Mouse (Mus musculus) neural tube, embryonic 14.5 days (tissue): ENCODE results near the gene Nae1. TPM values are rescaled to one million over a fixed set of nuclear protein-coding genes. Genes with fewer than 3 reads are reported as not detected.
"Not testable (repeated sequence)": the region's sequence is repeated elsewhere in the genome, so short reads cannot be mapped to it uniquely, and the experiment has no call there.

Source experiments
- ATAC-seq: fragments of 200-750 bp; cut with Nextera tagmentation; 2 replicates; pipeline ENCODE4 v1.8.0; 2017; ENCODE audit warnings: low read depth, mild to moderate bottlenecking, moderate TSS enrichment, moderate library complexity
- H3K27ac ChIP-seq: fragments of 300-500 bp; sonication (generic); 2 replicates; pipeline ENCODE4 v1.5.1; 2014; ENCODE audit warnings: low read depth, mild to moderate bottlenecking, control low read depth, low read length, moderate library complexity, mixed read lengths
- H3K27me3 ChIP-seq: fragments of 300-500 bp; sonication (generic); 2 replicates; pipeline ENCODE4 v1.6.1; 2014; ENCODE audit warnings: low read length; ENCODE audit not compliant: control insufficient read depth, insufficient read depth
- H3K36me3 ChIP-seq: fragments of 300-500 bp; sonication (generic); 2 replicates; pipeline ENCODE4 v1.6.1; 2014; ENCODE audit warnings: low read length, mixed read lengths; ENCODE audit not compliant: control insufficient read depth, insufficient read depth
- H3K4me1 ChIP-seq: fragments of 300-500 bp; sonication (generic); 2 replicates; pipeline ENCODE4 v1.6.1; 2014; ENCODE audit warnings: low read length; ENCODE audit not compliant: control insufficient read depth, insufficient read depth
- H3K4me2 ChIP-seq: fragments of 300-500 bp; sonication (generic); 2 replicates; pipeline ENCODE4 v1.6.1; 2014; ENCODE audit warnings: mild to moderate bottlenecking, low read depth, low read length, control low read depth
- H3K4me3 ChIP-seq: fragments of 300-500 bp; sonication (generic); 2 replicates; pipeline ENCODE4 v1.5.1; 2014; ENCODE audit warnings: low read depth, low read length, control low read depth, mixed read lengths
- H3K9ac ChIP-seq: fragments of 300-500 bp; sonication (generic); replicated peaks from 2 replicates; pipeline ENCODE4 v1.6.1; 2014; ENCODE audit warnings: low read depth, mild to moderate bottlenecking, control low read depth, low read length, mixed read lengths
- H3K9me3 ChIP-seq: fragments of 300-500 bp; sonication (generic); 2 replicates; pipeline ENCODE4 v1.6.1; 2016; ENCODE audit warnings: low read length; ENCODE audit not compliant: control insufficient read depth
- WGBS: fragments of 180-500 bp; shearing (Covaris S2); extraction: QIAGEN DNeasy Blood & Tissue Kit; methylation state at CpG from one replicate; pipeline ENCODE4 v1.1.7; 2014; 5-methylcytosine and 5-hydroxymethylcytosine counted together
- polyA plus RNA-seq: library from polyadenylated mRNA; unstranded; fragments of >200 nt; fragmentation: Nextera tagmentation; extraction: Ambion mirVana; gene quantifications from 2 replicates; pipeline ENCODE4 v1.2.1, GENCODE M21; 2014

The Nae1 gene
- polyA plus RNA-seq: 102 and 117 TPM in 2 replicates

GRCm38 (mm10) chr8:104533971-104534778 is at the start of gene Nae1, which contains the start of gene Car7:
Gene Nae1 (minus strand): TSS chr8:104534637.
Gene Car7 (plus strand): TSS chr8:104534689.
- H3K9me3 ChIP-seq: no peaks in the 10 kb centered on the region
- H3K9ac ChIP-seq: peak within 1 kb of the TSS; percentile 88
- WGBS: under 1% methylated on average over 67 of the region's 70 CpGs
- peaks cover 5% of the 10 kb centered on the region; the same call in 1 of the 2 replicates for H3K36me3 ChIP-seq
- peaks cover 7% of the 10 kb centered on the region for H3K4me1 ChIP-seq
- H3K4me3 ChIP-seq: peak within 1 kb of the TSS; percentile 78
- peak within 1 kb of the TSS; percentile 63 for H3K4me2 ChIP-seq
- peak within 1 kb of the TSS; percentile 82 for H3K27ac ChIP-seq
- 0 out of 2 replicates have a peak, but pooled peaks cover 3% of the 10 kb centered on the region for H3K27me3 ChIP-seq
- ATAC-seq: peak; percentile 97

- WGBS: 78% methylated on average over 17 of the region's 17 CpGs
- H3K4me2 ChIP-seq, H3K27ac ChIP-seq, H3K4me1 ChIP-seq, H3K4me3 ChIP-seq, H3K36me3 ChIP-seq, ATAC-seq, H3K9ac ChIP-seq, H3K27me3 ChIP-seq, H3K9me3 ChIP-seq: not testable (repeated sequence)
Measured at GRCm38 (mm10) chr8:104577606-104578005, 43.2 kb upstream of the Nae1 start.

- Histone ChIP-seq H3K36me3 (no peaks in the 10 kb centered on the region), H3K4me1 (no peaks in the 10 kb centered on the region), H3K9ac (no peak overlapping the region), H3K4me2 (no peak overlapping the region), H3K4me3 (no peak overlapping the region), H3K27me3 (no peaks in the 10 kb centered on the region), H3K27ac (no peak overlapping the region), H3K9me3 (no peaks in the 10 kb centered on the region)
- no peak for ATAC-seq
- 95% methylated on average over 3 of the region's 3 CpGs for WGBS
Measured at GRCm38 (mm10) chr8:104576820-104577219, 42.4 kb upstream of the Nae1 start.

GRCm38 (mm10) chr8:104570436-104571343 is 36.3 kb upstream of the Nae1 start:
- ATAC-seq: peak; percentile 88
- Histone ChIP-seq H3K27me3 (no peaks in the 10 kb centered on the region), H3K4me1 (no peaks in the 10 kb centered on the region), H3K27ac (no peak overlapping the region), H3K9me3 (no peaks in the 10 kb centered on the region), H3K4me3 (peak overlapping the region; percentile 30), H3K9ac (peak overlapping the region; percentile 39; the same call in 1 of the 2 replicates), H3K36me3 (no peaks in the 10 kb centered on the region), H3K4me2 (peak overlapping the region; percentile 66)
- 8% methylated on average over 26 of the region's 26 CpGs for WGBS

- H3K9me3 ChIP-seq: no peaks in the 10 kb centered on the region
- no peak for ATAC-seq
- no peaks in the 10 kb centered on the region for H3K27me3 ChIP-seq
- no peak overlapping the region for H3K4me3 ChIP-seq
- H3K36me3 ChIP-seq: no peaks in the 10 kb centered on the region
- H3K27ac ChIP-seq: no peak overlapping the region
- 56% methylated on average over 1 of the region's 1 CpGs for WGBS
- H3K4me1 ChIP-seq: no peaks in the 10 kb centered on the region
- H3K4me2 ChIP-seq: no peak overlapping the region
- no peak overlapping the region for H3K9ac ChIP-seq
Measured at GRCm38 (mm10) chr8:104569559-104569958, 35.1 kb upstream of the Nae1 start.

GRCm38 (mm10) chr8:104565457-104565798 is 31.0 kb upstream of the Nae1 start:
- no peaks in the 10 kb centered on the region for H3K9me3 ChIP-seq
- no peak overlapping the region for H3K4me3 ChIP-seq
- ATAC-seq: peak; percentile 4; the same call in 1 of the 2 replicates
- H3K36me3 ChIP-seq: no peaks in the 10 kb centered on the region
- WGBS: 94% methylated on average over 5 of the region's 5 CpGs
- no peaks in the 10 kb centered on the region for H3K4me1 ChIP-seq
- no peak overlapping the region for H3K9ac ChIP-seq
- H3K27me3 ChIP-seq: no peaks in the 10 kb centered on the region
- H3K4me2 ChIP-seq: no peak overlapping the region
- H3K27ac ChIP-seq: no peak overlapping the region

- H3K4me2 ChIP-seq: no peak overlapping the region
- peak; percentile 87; the same call in 1 of the 2 replicates for ATAC-seq
- 21% methylated on average over 22 of the region's 22 CpGs for WGBS
Measured at GRCm38 (mm10) chr8:104564633-104565456, 30.4 kb upstream of the Nae1 start.

GRCm38 (mm10) chr8:104560731-104561130 is 26.3 kb upstream of the Nae1 start:
- H3K4me1 ChIP-seq: no peaks in the 10 kb centered on the region
- H3K4me2 ChIP-seq: no peak overlapping the region
- no peaks in the 10 kb centered on the region for H3K27me3 ChIP-seq
- no peak overlapping the region for H3K9ac ChIP-seq
- no peak overlapping the region for H3K4me3 ChIP-seq
- no peak for ATAC-seq
- H3K9me3 ChIP-seq: no peaks in the 10 kb centered on the region
- no peaks in the 10 kb centered on the region for H3K36me3 ChIP-seq
- H3K27ac ChIP-seq: no peak overlapping the region

More at GRCm38 (mm10) chr8:104564633-104565456, 30.4 kb upstream of the Nae1 start:
- no peaks in the 10 kb centered on the region for H3K9me3 ChIP-seq
- H3K4me1 ChIP-seq: no peaks in the 10 kb centered on the region
- no peak overlapping the region for H3K9ac ChIP-seq
- no peaks in the 10 kb centered on the region for H3K36me3 ChIP-seq
- H3K27me3 ChIP-seq: no peaks in the 10 kb centered on the region
- no peak overlapping the region for H3K27ac ChIP-seq
- H3K4me3 ChIP-seq: no peak overlapping the region
